Mouse (Mus musculus) adrenal gland, postnatal 4 days (tissue): ENCODE measurements around the gene Chmp1a. TPM values are rescaled to one million over a fixed set of nuclear protein-coding genes. Genes with fewer than 3 reads are reported as not detected.
"Not testable (repeated sequence)": the region's sequence is repeated elsewhere in the genome, so short reads cannot be mapped to it uniquely, and the experiment has no call there.

Experiments
- DNase-seq, 2 experiments: peaks; one replicate each; pipeline ENCODE4 v3.0.0; 2021 to 2022; ENCODE audit warnings: low spot score in 2 of 2, mixed read lengths in 2 of 2
- total RNA-seq, 2 experiments: library from RNA; stranded (reverse); gene quantifications; 2 replicates each; pipeline ENCODE4 v1.2.3; 2021

Gene Chmp1a
- total RNA-seq, 2 experiments from 2014 or later, result 97.3 to 105 TPM

- no peak for DNase-seq
Measured at GRCm38 (mm10) chr8:123232553-123232952, 20.0 kb upstream of the Chmp1a start.

- no peak for DNase-seq
Measured at GRCm38 (mm10) chr8:123231742-123232141, 19.2 kb upstream of the Chmp1a start.

GRCm38 (mm10) chr8:123230326-123230725 lies 17.8 kb upstream of the Chmp1a start:
- DNase-seq, result not testable (repeated sequence)

GRCm38 (mm10) chr8:123228416-123228815 lies 15.9 kb upstream of the Chmp1a start:
- DNase-seq, result no peak

- peak; percentile 91 to 92 for DNase-seq
Measured at GRCm38 (mm10) chr8:123224278-123225266, 12.0 kb upstream of the Chmp1a start, which contains the start of gene Cdk10. TSS of gene Cdk10 (plus strand) at chr8:123224842.

- DNase-seq, result no peak
Measured at GRCm38 (mm10) chr8:123220917-123221316, 8.4 kb upstream of the Chmp1a start.

GRCm38 (mm10) chr8:123215430-123215829 lies 2.9 kb upstream of the Chmp1a start:
- DNase-seq, result no peak

- no peak for DNase-seq
Measured at GRCm38 (mm10) chr8:123213118-123213772, 682 bp upstream of the Chmp1a start.

- DNase-seq, result no peak
Measured at GRCm38 (mm10) chr8:123211876-123212275, 687 bp downstream of the Chmp1a start.

GRCm38 (mm10) chr8:123203571-123203970 lies 9.0 kb downstream of the Chmp1a start:
- no peak for DNase-seq

GRCm38 (mm10) chr8:123202288-123202687 lies 10.3 kb downstream of the Chmp1a start:
- DNase-seq, result peak; percentile 24 to 49

GRCm38 (mm10) chr8:123199864-123200263 lies 12.7 kb downstream of the Chmp1a start:
- no peak for DNase-seq

- DNase-seq, result not testable (repeated sequence)
Measured at GRCm38 (mm10) chr8:123197016-123197415, 15.5 kb downstream of the Chmp1a start.

- DNase-seq, result no peak
Measured at GRCm38 (mm10) chr8:123193771-123194170, 18.8 kb downstream of the Chmp1a start.

GRCm38 (mm10) chr8:123191908-123192307 lies 20.7 kb downstream of the Chmp1a start:
- DNase-seq, result no peak

- peak; percentile 36 to 64 for DNase-seq
Measured at GRCm38 (mm10) chr8:123190678-123191077, 21.9 kb downstream of the Chmp1a start.

GRCm38 (mm10) chr8:123188841-123189240 lies 23.7 kb downstream of the Chmp1a start:
- no peak for DNase-seq

- no peak for DNase-seq
Measured at GRCm38 (mm10) chr8:123188006-123188405, 24.6 kb downstream of the Chmp1a start.

- no peak for DNase-seq
Measured at GRCm38 (mm10) chr8:123185566-123186409, 26.8 kb downstream of the Chmp1a start, which contains the start of gene Dpep1. TSS of gene Dpep1 (plus strand) at chr8:123186242.

GRCm38 (mm10) chr8:123181391-123181790 lies 31.2 kb downstream of the Chmp1a start:
- no peak for DNase-seq

- no peak for DNase-seq
Measured at GRCm38 (mm10) chr8:123157888-123158465, 54.6 kb downstream of the Chmp1a start, which contains the start of gene Sult5a1. TSS of gene Sult5a1 (minus strand) at chr8:123158315.
